Mouse (Mus musculus): Measurements from ENCODE around the gene Gm4969.

The Gm4969 gene

DNA sequence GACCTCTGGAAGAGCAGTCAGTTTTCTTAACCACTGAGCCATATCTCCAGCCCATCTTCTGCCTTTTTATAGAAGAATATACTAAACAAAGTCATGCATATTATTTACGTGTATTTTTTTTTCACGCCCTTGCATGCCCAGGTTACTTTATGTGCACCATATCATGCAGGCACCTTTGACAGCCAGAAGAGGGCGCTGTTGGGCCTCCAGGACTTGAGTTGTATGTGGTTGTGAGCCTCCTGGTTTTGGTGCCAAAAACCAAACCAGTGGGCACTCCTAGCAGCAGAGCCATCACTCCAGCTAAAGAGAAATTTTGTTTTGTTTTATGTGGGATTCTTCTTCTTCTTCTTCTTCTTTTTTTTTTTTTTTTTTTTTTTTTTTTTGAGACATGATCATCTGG is 48.7 kb downstream of the Gm4969 start:
- in situ Hi-C loops (cut with MboI): no loop called here

DNA sequence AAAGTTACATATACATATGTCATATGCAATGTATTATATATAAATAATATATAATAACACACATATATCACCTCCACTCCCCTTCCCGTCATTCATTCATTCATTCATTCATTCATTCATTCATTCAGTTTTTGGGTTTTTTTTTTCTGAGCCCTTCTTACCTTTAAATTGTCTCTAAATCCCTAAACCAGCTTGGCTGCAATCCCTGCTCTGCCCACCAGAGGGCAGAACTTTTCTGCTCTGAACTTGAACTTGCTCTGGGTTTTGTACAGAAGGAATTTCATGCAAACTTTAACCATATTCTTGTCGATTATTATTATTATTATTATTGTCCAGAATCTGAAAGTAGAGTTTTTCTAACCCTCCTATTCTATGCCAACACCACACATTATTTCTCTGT is 49.5 kb downstream of the Gm4969 start:
- in situ Hi-C loops (cut with MboI): no loop called here

GRCm38 (mm10) chr7:19067935-19068334 is 50.2 kb downstream of the Gm4969 start:
- in situ Hi-C loops (cut with MboI): no loop called here

- in situ Hi-C loops (cut with MboI): no loop called here
Observed at GRCm38 (mm10) chr7:19067063-19067462, 51.1 kb downstream of the Gm4969 start.

GRCm38 (mm10) chr7:19065896-19066295 is 52.3 kb downstream of the Gm4969 start:
- in situ Hi-C loops (cut with MboI): no loop called here

DNA sequence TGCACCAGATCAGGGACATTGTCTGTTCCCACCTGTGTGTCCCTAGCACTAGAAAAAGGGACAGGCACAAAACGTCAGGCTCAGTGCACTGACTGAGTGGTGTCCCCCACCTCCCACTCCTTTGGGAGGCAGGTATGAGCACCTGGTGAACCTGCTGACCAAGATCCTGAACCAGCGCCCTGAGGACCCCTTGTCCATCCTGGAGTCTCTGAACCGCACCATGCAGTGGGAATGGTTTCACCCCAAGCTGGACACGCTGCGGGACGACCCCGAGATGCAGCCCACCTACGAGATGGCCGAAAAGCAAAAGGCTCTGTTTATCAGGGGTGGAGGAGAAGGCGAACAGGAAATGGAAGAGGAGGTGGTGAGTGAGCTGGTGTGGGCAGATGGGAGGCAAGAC is 60.8 kb downstream of the Gm4969 start:
- in situ Hi-C loops (cut with MboI): no loop called here

- in situ Hi-C loops (cut with MboI): no loop called here
Observed at GRCm38 (mm10) chr7:19055108-19055507, 63.1 kb downstream of the Gm4969 start.

GRCm38 (mm10) chr7:19054777-19055076 is 63.4 kb downstream of the Gm4969 start:
- in situ Hi-C loops (cut with MboI): no loop called here

DNA sequence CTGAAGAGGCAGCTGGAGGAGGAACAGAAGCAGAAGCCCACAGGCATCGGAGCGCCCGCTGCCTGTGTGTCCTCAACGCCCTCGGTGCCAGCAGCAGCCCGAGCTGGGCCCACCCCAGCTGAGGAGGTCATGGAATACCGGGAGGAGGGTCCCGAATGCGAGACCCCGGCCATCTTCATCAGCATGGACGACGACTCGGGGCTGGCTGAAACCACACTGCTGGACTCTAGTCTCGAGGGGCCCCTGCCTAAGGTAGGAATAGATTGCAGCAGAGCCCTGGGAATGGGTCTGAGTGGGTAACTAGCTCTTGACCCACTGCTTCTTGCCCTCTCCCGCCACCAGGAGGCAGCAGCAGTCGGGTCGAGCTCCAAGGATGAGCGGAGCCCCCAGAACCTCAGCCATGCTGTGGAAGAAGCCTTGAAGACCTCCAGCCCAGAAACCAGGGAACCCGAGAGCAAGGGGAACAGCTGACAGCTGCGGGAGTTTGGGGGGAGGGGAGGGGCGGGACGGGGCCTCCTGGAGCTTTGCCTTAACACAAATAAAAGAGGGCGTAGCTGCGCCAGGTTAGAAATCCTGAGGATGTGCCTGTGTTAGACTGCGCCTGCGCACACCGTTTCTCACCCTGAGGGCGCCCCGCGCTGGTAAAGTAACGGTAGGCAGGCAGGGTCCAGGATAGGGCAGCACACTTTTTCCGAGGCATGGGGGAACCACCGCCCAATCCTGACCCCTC is 64.0 kb downstream of the Gm4969 start, which contains the start of gene Rsph6a:
Gene Rsph6a, plus strand, starts transcription at position 644 of the 730 bp plus-strand sequence.
- in situ Hi-C loops (cut with MboI): no loop called here

DNA sequence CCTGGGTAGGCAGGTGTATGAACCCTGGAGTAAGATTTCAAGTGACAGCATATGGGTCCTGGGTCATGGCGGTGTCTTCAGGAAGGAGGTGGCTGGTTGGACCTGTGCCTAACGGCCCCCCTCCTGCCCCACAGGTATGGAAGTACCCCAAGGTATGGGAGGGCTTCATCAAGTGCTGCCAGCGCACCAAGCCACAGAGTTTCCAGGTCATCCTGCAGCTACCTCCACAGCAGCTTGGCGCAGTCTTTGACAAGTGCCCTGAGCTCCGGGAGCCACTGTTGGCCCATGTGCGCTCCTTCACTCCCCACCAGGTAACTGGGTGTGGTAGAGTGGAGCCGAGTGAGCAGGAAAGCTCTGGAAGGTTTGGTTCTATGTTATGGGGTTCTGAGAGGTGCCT is 65.0 kb downstream of the Gm4969 start:
- in situ Hi-C loops (cut with MboI): no loop called here

DNA sequence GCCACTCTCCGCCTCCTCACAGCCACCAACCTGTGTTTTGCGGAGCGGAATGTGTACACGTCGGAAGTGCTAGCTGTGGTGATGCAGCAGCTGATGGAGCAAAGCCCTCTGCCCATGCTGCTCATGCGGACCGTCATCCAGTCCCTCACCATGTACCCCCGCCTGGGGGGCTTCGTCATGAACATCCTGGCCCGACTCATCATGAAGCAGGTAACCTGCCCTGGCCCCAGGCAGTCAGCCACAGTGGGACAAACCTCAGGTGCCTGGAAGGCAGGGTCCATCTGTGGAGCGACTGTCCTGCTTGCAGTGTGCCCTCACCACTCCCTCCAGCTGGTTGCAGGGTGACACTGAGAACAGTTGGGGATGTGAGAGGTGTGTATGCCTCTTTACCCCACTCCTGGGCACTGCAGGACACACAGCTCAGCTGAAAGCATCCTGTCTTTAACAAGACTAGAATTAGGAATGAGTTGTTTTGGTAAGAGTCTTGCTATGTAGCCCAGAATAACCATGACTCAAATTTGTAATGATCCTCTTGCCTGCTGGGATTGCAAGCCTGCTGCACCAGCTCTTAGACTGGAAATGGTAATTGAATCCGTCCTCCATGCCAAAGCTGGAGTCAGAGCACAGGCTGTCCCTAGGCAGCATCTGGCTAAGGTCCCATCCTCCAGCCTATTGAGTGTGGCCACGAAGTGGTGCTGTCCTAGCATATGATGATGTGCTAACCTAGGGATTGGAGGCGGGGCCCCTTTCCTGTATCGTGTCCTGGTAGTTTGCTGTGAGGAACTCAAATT is 65.6 kb downstream of the Gm4969 start:
- in situ Hi-C loops (cut with MboI): no loop called here

DNA sequence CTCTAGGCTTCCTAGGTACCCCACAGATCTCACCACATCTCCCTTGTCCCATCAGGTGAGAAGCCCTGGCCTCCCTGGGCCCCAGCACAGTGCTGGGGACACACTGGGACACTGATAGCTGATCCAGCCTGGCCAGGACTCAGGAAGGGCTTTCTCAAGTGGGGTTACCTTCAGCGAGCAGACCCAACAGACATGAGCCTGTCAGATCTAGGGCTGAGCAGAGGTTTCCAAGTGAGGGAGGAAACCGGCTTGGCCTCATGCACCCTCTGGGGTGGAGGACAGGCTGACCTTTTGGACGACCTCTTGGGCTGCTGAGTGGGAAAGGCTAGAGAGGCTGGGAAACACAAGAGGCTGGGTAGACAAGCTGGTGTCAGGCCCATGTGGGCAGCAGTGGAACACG is 67.0 kb downstream of the Gm4969 start:
- in situ Hi-C loops (cut with MboI): no loop called here

DNA sequence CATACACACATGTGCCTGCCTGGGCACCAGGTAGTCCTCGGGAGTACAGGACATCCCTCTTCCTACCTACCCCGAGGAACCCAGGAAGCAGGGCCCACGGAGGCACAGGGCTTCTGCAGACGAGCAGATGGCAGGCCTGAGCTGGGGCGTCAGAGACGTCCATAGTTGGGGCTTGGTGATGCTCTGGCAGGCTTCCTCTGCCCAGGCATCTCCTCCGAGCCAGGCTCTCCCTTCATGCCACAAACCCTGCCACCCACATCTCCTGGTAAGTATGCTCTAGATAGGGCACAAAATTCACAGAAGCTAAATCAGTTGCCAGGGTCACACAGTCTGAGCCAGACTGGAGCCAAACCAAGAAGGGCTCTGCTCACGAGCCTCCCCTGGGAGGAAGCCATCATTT is 68.0 kb downstream of the Gm4969 start:
- in situ Hi-C loops (cut with MboI): no loop called here

DNA sequence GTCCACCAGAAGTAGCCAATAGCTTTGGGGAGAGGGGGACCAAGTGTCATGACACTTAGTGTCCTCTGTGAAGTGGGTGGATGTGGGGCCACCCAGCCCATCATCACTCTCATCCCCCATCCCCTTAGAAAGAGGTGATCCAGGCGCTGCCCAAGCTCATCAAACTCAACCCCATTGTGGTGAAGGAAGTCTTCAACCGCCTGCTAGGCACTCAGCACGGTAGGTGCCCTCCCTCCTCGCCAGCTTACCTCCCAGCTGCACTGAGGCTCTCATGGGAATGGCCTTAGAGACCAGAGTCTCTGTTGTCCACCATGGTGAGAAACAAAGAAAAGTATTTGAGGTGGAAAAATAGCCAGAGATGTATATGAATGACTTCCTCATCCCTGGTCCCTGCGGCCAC is 68.9 kb downstream of the Gm4969 start:
- in situ Hi-C loops (cut with MboI): no loop called here

Measured in mature B cell (primary cell).